Comparison of ENCODE assay signal across 9 mouse cellular contexts in the genomic region with DNA sequence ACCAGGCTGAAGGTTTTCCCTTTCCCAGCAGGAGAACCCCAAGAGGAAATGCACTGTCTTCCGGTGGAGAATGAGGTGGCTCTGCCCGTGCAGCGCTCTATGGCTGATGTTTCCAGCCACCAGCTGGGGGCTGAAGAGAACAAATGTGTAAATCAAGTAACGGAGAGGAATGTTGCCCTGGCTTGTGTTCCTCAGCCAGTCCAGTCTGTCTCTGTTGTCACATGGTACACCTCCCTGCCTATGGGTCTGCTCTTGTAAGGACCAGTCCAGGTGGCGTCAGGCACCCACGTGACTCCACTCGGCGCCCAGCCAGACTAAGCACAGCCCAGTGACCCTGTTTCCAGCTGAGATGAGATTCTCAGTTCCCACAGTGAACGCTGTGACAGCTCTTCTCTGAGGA. TPM values are rescaled to one million over a fixed set of nuclear protein-coding genes. Genes with fewer than 3 reads are reported as not detected.
DNase-seq lines count a peak whose midpoint lies in the region; ATAC-seq and TF ChIP-seq lines count a peak whose summit lies in the region.
"Had no signal": no experiment of that assay in that cellular context is flagged by ENCODE, and none has a peak within 500 bp of the region (broad histone marks: within the 10 kb centered on the region; RNA-seq: fewer than 3 reads in every experiment).

No protein-coding gene starts in this region.

- DNase-seq in ES-E14 (ENCODE audit: low read depth, low spot score) = peak; percentile 53
- peak; percentile 40 for DNase-seq in hindbrain, embryonic 11.5 days (ENCODE audit: low spot score)
- no peak for DNase-seq in layer of hippocampus, adult 2 months (ENCODE audit: low spot score in 2 of 2)

- TF ChIP-seq CTCF in layer of hippocampus, adult 2 months (conservative IDR thresholded peaks at IDR 0.05) = no peak

- H3K9ac ChIP-seq in ES-E14 (ENCODE audit: insufficient read depth, low read depth, low read length, poor library complexity, severe bottlenecking) = no peak overlapping the region
- H3K9ac ChIP-seq in forebrain, embryonic 16.5 days (replicated peaks; ENCODE audit: low read depth, low read length) = no peak overlapping the region
- H3K9ac ChIP-seq in hindbrain, embryonic 11.5 days (ENCODE audit: low read depth, low read length) = no peak overlapping the region
- H3K9ac ChIP-seq in limb, embryonic 13.5 days = 0 out of 2 replicates have a peak overlapping the region, but pooled peaks have one; percentile 1
- H3K9ac ChIP-seq in midbrain, embryonic 16.5 days (ENCODE audit: low read depth, low read length) = no peak overlapping the region

- peaks cover 12% of the 10 kb centered on the region for H3K27me3 ChIP-seq in forebrain, embryonic 16.5 days (replicated peaks; ENCODE audit: control insufficient read depth, insufficient read depth, low read length)
- peaks cover 5% of the 10 kb centered on the region; the same call in 1 of the 2 replicates for H3K27me3 ChIP-seq in hindbrain, embryonic 11.5 days (ENCODE audit: control insufficient read depth, insufficient read depth, low read length)
- H3K27me3 ChIP-seq in limb, embryonic 13.5 days = peaks cover 20% of the 10 kb centered on the region
- no peaks in the 10 kb centered on the region for H3K27me3 ChIP-seq in midbrain, embryonic 16.5 days (ENCODE audit: control insufficient read depth, insufficient read depth, low read depth, low read length)

- no peak overlapping the region for H3K27ac ChIP-seq in ES-E14 (ENCODE audit: insufficient read depth, low read depth, low read length, poor library complexity, severe bottlenecking)
- no peak overlapping the region for H3K27ac ChIP-seq in forebrain, embryonic 16.5 days (ENCODE audit: low read length)
- no peak overlapping the region for H3K27ac ChIP-seq in hindbrain, embryonic 11.5 days (ENCODE audit: low read depth, low read length)
- H3K27ac ChIP-seq in limb, embryonic 13.5 days = 0 out of 2 replicates have a peak overlapping the region, but pooled peaks have one; percentile 22
- peak overlapping the region; percentile 65 for H3K27ac ChIP-seq in midbrain, embryonic 16.5 days (ENCODE audit: low read length)
- H3K27ac ChIP-seq in layer of hippocampus, adult 2 months = no peak overlapping the region

- peaks cover 0 to 7% of the 10 kb centered on the region in 2 experiments; a peak in 1 of 4 replicates for H3K4me1 ChIP-seq in ES-E14 (ENCODE audit: control insufficient read depth in 2 of 2, insufficient read depth in 2 of 2, low read length in 2 of 2, poor library complexity in 1 of 2)
- H3K4me1 ChIP-seq in forebrain, embryonic 16.5 days (replicated peaks; ENCODE audit: control insufficient read depth, insufficient read depth, low read length) = peaks cover 4% of the 10 kb centered on the region; the same call in 1 of the 2 replicates
- no peaks in the 10 kb centered on the region for H3K4me1 ChIP-seq in hindbrain, embryonic 11.5 days (replicated peaks; ENCODE audit: control insufficient read depth, insufficient read depth, low read length)
- H3K4me1 ChIP-seq in limb, embryonic 13.5 days = peaks cover 18% of the 10 kb centered on the region
- peaks cover 10% of the 10 kb centered on the region; the same call in 1 of the 2 replicates for H3K4me1 ChIP-seq in midbrain, embryonic 16.5 days (ENCODE audit: control insufficient read depth, insufficient read depth, low read length)

- in situ Hi-C loops in ES-E14 (cut with MboI; ENCODE audit: low sequenced_read_pairs in 2 of 2, unreplicated experiment in 2 of 2) = no loop called here

- peak overlapping the region; percentile 25 for H3K4me2 ChIP-seq in forebrain, embryonic 16.5 days (ENCODE audit: low read length)
- no peak overlapping the region for H3K4me2 ChIP-seq in hindbrain, embryonic 11.5 days (replicated peaks; ENCODE audit: low read depth, low read length)
- H3K4me2 ChIP-seq in limb, embryonic 13.5 days (replicated peaks) = peak overlapping the region; percentile 50
- H3K4me2 ChIP-seq in midbrain, embryonic 16.5 days (ENCODE audit: low read length) = peak overlapping the region; percentile 45

- WGBS in forebrain, embryonic 16.5 days = 27% methylated on average over 9 of the region's 9 CpGs
- WGBS in hindbrain, embryonic 11.5 days = 25% methylated on average over 9 of the region's 9 CpGs
- WGBS in limb, embryonic 13.5 days = 16% methylated on average over 9 of the region's 9 CpGs
- WGBS in midbrain, embryonic 16.5 days = 13% methylated on average over 9 of the region's 9 CpGs

- peak; percentile 17 for ATAC-seq in activated CD4-positive, CD25-positive, alpha-beta regulatory T cell, adult 4 months
- peak; percentile 69 for ATAC-seq in forebrain, embryonic 16.5 days
- peak; percentile 85 for ATAC-seq in hindbrain, embryonic 11.5 days (ENCODE audit: low FRiP score)
- peak; percentile 92 for ATAC-seq in limb, embryonic 13.5 days (ENCODE audit: low FRiP score, low read depth)
- peak; percentile 89 for ATAC-seq in midbrain, embryonic 16.5 days
- ATAC-seq in erythroblast, adult 5-6 weeks (replicated peaks; ENCODE audit: low FRiP score, poor library complexity, severe bottlenecking) = no peak

- no peaks in the 10 kb centered on the region for H3K9me3 ChIP-seq in ES-E14 (ENCODE audit: control insufficient read depth, insufficient read depth, low read depth, low read length)
- H3K9me3 ChIP-seq in forebrain, embryonic 16.5 days (ENCODE audit: control insufficient read depth, low read length) = peaks cover 1% of the 10 kb centered on the region; the same call in 1 of the 2 replicates
- no peaks in the 10 kb centered on the region for H3K9me3 ChIP-seq in hindbrain, embryonic 11.5 days (ENCODE audit: control insufficient read depth, low read length)
- no peaks in the 10 kb centered on the region for H3K9me3 ChIP-seq in limb, embryonic 13.5 days
- no peaks in the 10 kb centered on the region; the same call in 1 of the 2 replicates for H3K9me3 ChIP-seq in midbrain, embryonic 16.5 days (replicated peaks; ENCODE audit: control insufficient read depth, low read length, poor library complexity, severe bottlenecking)

- no peaks in the 10 kb centered on the region for H3K36me3 ChIP-seq in ES-E14 (ENCODE audit: control insufficient read depth, insufficient read depth, low read length, poor library complexity, severe bottlenecking)
- H3K36me3 ChIP-seq in forebrain, embryonic 16.5 days (ENCODE audit: control insufficient read depth, insufficient read depth) = no peaks in the 10 kb centered on the region
- no peaks in the 10 kb centered on the region for H3K36me3 ChIP-seq in hindbrain, embryonic 11.5 days (ENCODE audit: control insufficient read depth, insufficient read depth, low read length)
- H3K36me3 ChIP-seq in limb, embryonic 13.5 days = no peaks in the 10 kb centered on the region
- no peaks in the 10 kb centered on the region for H3K36me3 ChIP-seq in midbrain, embryonic 16.5 days (ENCODE audit: control insufficient read depth, insufficient read depth, low read length)

- peak overlapping the region in 1 of 2 experiments; percentile 58; a peak in 2 of 4 replicates for H3K4me3 ChIP-seq in ES-E14 (ENCODE audit: insufficient read depth in 1 of 2, low read depth in 1 of 2, low read length in 2 of 2, poor library complexity in 1 of 2, severe bottlenecking in 1 of 2)
- H3K4me3 ChIP-seq in forebrain, embryonic 16.5 days (replicated peaks; ENCODE audit: low read length) = no peak overlapping the region
- H3K4me3 ChIP-seq in hindbrain, embryonic 11.5 days (ENCODE audit: low read depth, low read length) = no peak overlapping the region
- no peak overlapping the region; the same call in 1 of the 2 replicates for H3K4me3 ChIP-seq in limb, embryonic 13.5 days
- H3K4me3 ChIP-seq in midbrain, embryonic 16.5 days (ENCODE audit: low read depth, low read length) = peak overlapping the region; percentile 7; the same call in 1 of the 2 replicates
- H3K4me3 ChIP-seq in layer of hippocampus, adult 2 months = no peak overlapping the region
- H3K4me3 ChIP-seq: erythroblast, embryonic 14.5 days had no signal

TF ChIP-seq in ES-E14, 5 proteins besides CTCF, POLR2A, EP300 and RAD21:
- TF ChIP-seq ZNF384 (IDR thresholded peaks at IDR 0.05; ENCODE audit: low read depth, low read length) (no peak), CHD2 (IDR thresholded peaks at IDR 0.05; ENCODE audit: low read depth, low read length) (no peak), ZC3H11A (IDR thresholded peaks at IDR 0.05; ENCODE audit: borderline replicate concordance, low read depth, low read length) (no peak), MAFK (IDR thresholded peaks at IDR 0.05; ENCODE audit: insufficient read depth, low read depth, low read length) (no peak), HCFC1 (IDR thresholded peaks at IDR 0.05; ENCODE audit: borderline replicate concordance, insufficient read depth, low read length) (no peak)

RNA-seq across cellular contexts. Expression of gene Gtsf1l, which starts 34.7 kb away (rescaled TPM):
- 25.7 and 30.8 TPM in 2 replicates for total RNA-seq in ES-E14 (2012; rRNA removed)
- not detected for polyA plus RNA-seq in activated CD4-positive, CD25-positive, alpha-beta regulatory T cell, adult 4 months (2017; shearing (Covaris generic))
- not detected in 2 replicates for polyA plus RNA-seq in forebrain, embryonic 16.5 days (2015; fragmentation: Nextera tagmentation; extraction: Ambion mirVana)
- polyA plus RNA-seq in hindbrain, embryonic 11.5 days (2014; fragmentation: Nextera tagmentation; extraction: Ambion mirVana) = 0.25 and 0.28 TPM in 2 replicates
- polyA plus RNA-seq in limb, embryonic 13.5 days (2015; fragmentation: Nextera tagmentation; extraction: Ambion mirVana) = not detected in 2 replicates
- polyA plus RNA-seq in midbrain, embryonic 16.5 days (2015; fragmentation: Nextera tagmentation; extraction: Ambion mirVana) = not detected in 2 replicates
- total RNA-seq in erythroblast, adult 5-6 weeks (2015; ENCODE audit: low replicate concordance) = 2.9 TPM in 1 of 2 replicates, not detected in the other
- not detected in 2 replicates for total RNA-seq in erythroblast, adult 5-6 weeks (2017; ENCODE audit: low replicate concordance)
- not detected for total RNA-seq in layer of hippocampus, adult 2 months (2021)
- polyA plus RNA-seq: erythroblast, embryonic 14.5 days had no signal

Comparison
In these comparisons a context has a peak if more than half of its experiments do, and no peak if none do; other contexts are left out.
1. DNase-seq: peak in ES-E14 (single experiment) and hindbrain, embryonic 11.5 days (single experiment); none in layer of hippocampus, adult 2 months (0 of 2).
2. H3K27ac ChIP-seq: peak in limb, embryonic 13.5 days (single experiment) and midbrain, embryonic 16.5 days (single experiment); none in ES-E14 (single experiment), forebrain, embryonic 16.5 days (single experiment), hindbrain, embryonic 11.5 days (single experiment) and layer of hippocampus, adult 2 months (single experiment).